Mouse (Mus musculus) G1E (cell line): ENCODE measurements around the gene Taok1.

Experiments used
- CTCF ChIP-seq: IDR thresholded peaks from 2 replicates; pipeline ENCODE4 v1.5.1; 2012; ENCODE audit warnings: low read depth, low read length, inconsistent platforms, mixed read lengths
- GATA2 ChIP-seq: IDR thresholded peaks from 2 replicates; pipeline ENCODE4 v1.6.1; 2012; ENCODE audit warnings: low read depth, low read length, inconsistent platforms, borderline replicate concordance
- POLR2AphosphoS5 ChIP-seq: IDR thresholded peaks from 2 replicates; pipeline ENCODE4 v1.6.1; 2012; ENCODE audit warnings: low read depth, low read length, inconsistent platforms; ENCODE audit not compliant: insufficient replicate concordance
- TAL1 ChIP-seq: conservative IDR thresholded peaks from 2 replicates; pipeline ENCODE4 v1.6.1; 2012; ENCODE audit warnings: low read depth, low read length, inconsistent platforms, mixed read lengths

DNA sequence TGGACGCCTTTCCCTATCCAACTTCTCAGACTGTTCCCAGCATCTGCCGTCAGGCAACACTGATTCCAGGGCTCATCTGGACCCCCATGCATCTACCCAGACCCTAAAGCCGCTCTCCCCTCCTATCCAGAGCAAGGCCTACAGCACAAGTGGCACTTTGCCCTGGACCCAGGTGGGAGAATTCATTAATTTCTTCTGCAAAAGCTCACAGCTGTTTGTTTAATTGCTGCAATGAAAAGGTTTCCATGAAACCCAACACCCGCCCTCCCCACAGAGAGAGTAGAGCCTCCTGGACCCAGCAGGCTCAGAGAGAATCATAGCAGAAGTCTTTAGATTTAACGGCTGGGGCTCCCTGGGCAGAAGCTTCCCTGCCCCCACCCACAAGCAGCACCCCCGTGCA lies 122.4 kb downstream of the Taok1 start:
- TF ChIP-seq POLR2AphosphoS5 (no peak), CTCF (no peak), TAL1 (no peak), GATA2 (no peak)
